Mouse (Mus musculus): ENCODE results near the gene Epp13. TPM values are rescaled to one million over a fixed set of nuclear protein-coding genes. Genes with fewer than 3 reads are reported as not detected.
"Not testable (repeated sequence)": the region's sequence is repeated elsewhere in the genome, so short reads cannot be mapped to it uniquely, and the experiment has no call there.

Epp13 gene
- polyA plus RNA-seq, 1 experiment, result not detected

GRCm38 (mm10) chr7:6284442-6285012 is 32.0 kb downstream of the Epp13 start:
- Histone ChIP-seq H3K4me3 (ENCODE audit: insufficient read depth, low read length) (no peak overlapping the region), H3K27ac (ENCODE audit: insufficient read depth, low read depth, low read length) (no peak overlapping the region), H3K4me1 (ENCODE audit: control insufficient read depth, insufficient read depth, low read length) (peaks cover 18% of the 10 kb centered on the region)

GRCm38 (mm10) chr7:6285366-6285765 is 32.9 kb downstream of the Epp13 start:
- H3K4me1 ChIP-seq (ENCODE audit: control insufficient read depth, insufficient read depth, low read length), result peaks cover 21% of the 10 kb centered on the region
- H3K4me3 ChIP-seq (ENCODE audit: insufficient read depth, low read length), result peak overlapping the region; percentile 60
- TF ChIP-seq CTCF (IDR thresholded peaks at IDR 0.05; ENCODE audit: low read depth, low read length), result no peak
- no peak for TF ChIP-seq POLR2A (IDR thresholded peaks at IDR 0.05; ENCODE audit: borderline replicate concordance, low read depth, low read length)
- H3K27ac ChIP-seq (ENCODE audit: insufficient read depth, low read depth, low read length), result peak overlapping the region; percentile 59

More at GRCm38 (mm10) chr7:6284442-6285012, 32.0 kb downstream of the Epp13 start:
- TF ChIP-seq CTCF (IDR thresholded peaks at IDR 0.05; ENCODE audit: low read depth, low read length) (no peak), POLR2A (IDR thresholded peaks at IDR 0.05; ENCODE audit: borderline replicate concordance, low read depth, low read length) (no peak)

- TF ChIP-seq CTCF (IDR thresholded peaks at IDR 0.05; ENCODE audit: low read depth, low read length) (no peak), POLR2A (IDR thresholded peaks at IDR 0.05; ENCODE audit: borderline replicate concordance, low read depth, low read length) (no peak)
- H3K4me1 ChIP-seq (ENCODE audit: control insufficient read depth, insufficient read depth, low read length), result peaks cover 26% of the 10 kb centered on the region
- peak within 1 kb of the TSS; percentile 60 for H3K4me3 ChIP-seq (ENCODE audit: insufficient read depth, low read length)
- peak within 1 kb of the TSS; percentile 59 for H3K27ac ChIP-seq (ENCODE audit: insufficient read depth, low read depth, low read length)
Observed at GRCm38 (mm10) chr7:6285842-6286705, 33.6 kb downstream of the Epp13 start, which contains the start of gene Zfp667. Gene Zfp667, plus strand, starts transcription at chr7:6286579.

- H3K4me3 ChIP-seq (ENCODE audit: insufficient read depth, low read length), result peak overlapping the region; percentile 60
- H3K27ac ChIP-seq (ENCODE audit: insufficient read depth, low read depth, low read length), result no peak overlapping the region
- TF ChIP-seq CTCF (IDR thresholded peaks at IDR 0.05; ENCODE audit: low read depth, low read length) (no peak), POLR2A (IDR thresholded peaks at IDR 0.05; ENCODE audit: borderline replicate concordance, low read depth, low read length) (no peak)
- peaks cover 26% of the 10 kb centered on the region for H3K4me1 ChIP-seq (ENCODE audit: control insufficient read depth, insufficient read depth, low read length)
Observed at GRCm38 (mm10) chr7:6286921-6287531, 34.5 kb downstream of the Epp13 start.

GRCm38 (mm10) chr7:6291121-6291520 is 38.6 kb downstream of the Epp13 start:
- H3K4me1 ChIP-seq (ENCODE audit: control insufficient read depth, insufficient read depth, low read length), result peaks cover 10% of the 10 kb centered on the region
- not testable (repeated sequence) for H3K4me3 ChIP-seq (ENCODE audit: insufficient read depth, low read length); H3K27ac ChIP-seq (ENCODE audit: insufficient read depth, low read depth, low read length)

GRCm38 (mm10) chr7:6300796-6301195 is 48.3 kb downstream of the Epp13 start:
- H3K4me3 ChIP-seq (ENCODE audit: insufficient read depth, low read length); H3K27ac ChIP-seq (ENCODE audit: insufficient read depth, low read depth, low read length); H3K4me1 ChIP-seq (ENCODE audit: control insufficient read depth, insufficient read depth, low read length): not testable (repeated sequence)

GRCm38 (mm10) chr7:6330458-6331232 is 78.1 kb downstream of the Epp13 start:
- no peaks in the 10 kb centered on the region for H3K4me1 ChIP-seq (ENCODE audit: control insufficient read depth, insufficient read depth, low read length)
- TF ChIP-seq CTCF (IDR thresholded peaks at IDR 0.05; ENCODE audit: low read depth, low read length), result no peak
- TF ChIP-seq POLR2A (IDR thresholded peaks at IDR 0.05; ENCODE audit: borderline replicate concordance, low read depth, low read length), result no peak
- H3K27ac ChIP-seq (ENCODE audit: insufficient read depth, low read depth, low read length), result no peak overlapping the region
- peak overlapping the region; percentile 69 for H3K4me3 ChIP-seq (ENCODE audit: insufficient read depth, low read length)

GRCm38 (mm10) chr7:6331233-6331956 is 78.9 kb downstream of the Epp13 start, which contains the start of gene Zfp583:
Gene Zfp583, minus strand, starts transcription at chr7:6331285.
- TF ChIP-seq CTCF (IDR thresholded peaks at IDR 0.05; ENCODE audit: low read depth, low read length) (no peak), POLR2A (IDR thresholded peaks at IDR 0.05; ENCODE audit: borderline replicate concordance, low read depth, low read length) (no peak)
- no peaks in the 10 kb centered on the region for H3K4me1 ChIP-seq (ENCODE audit: control insufficient read depth, insufficient read depth, low read length)
- H3K27ac ChIP-seq (ENCODE audit: insufficient read depth, low read depth, low read length), result 0 out of 2 replicates have a peak within 1 kb of the TSS, but pooled peaks have one; percentile 29
- H3K4me3 ChIP-seq (ENCODE audit: insufficient read depth, low read length), result peak within 1 kb of the TSS; percentile 69

Other genes starting within 250 kb of the Epp13 start
- not detected in 2 replicates for gene Vmn1r65, start 241.7 kb upstream of the Epp13 start, polyA plus RNA-seq (2012; ENCODE audit: insufficient read depth, insufficient read length, missing spikeins)
- not detected in 2 replicates for gene Nlrp4c, start 207.5 kb upstream of the Epp13 start, polyA plus RNA-seq (2012; ENCODE audit: insufficient read depth, insufficient read length, missing spikeins)
- 22.8 and 25.1 TPM in 2 replicates for gene Zfp787, start 96.7 kb upstream of the Epp13 start, polyA plus RNA-seq (2012; ENCODE audit: insufficient read depth, insufficient read length, missing spikeins)
- gene Zfp444, start 80.5 kb upstream of the Epp13 start, polyA plus RNA-seq (2012; ENCODE audit: insufficient read depth, insufficient read length, missing spikeins), result 21.8 and 24.2 TPM in 2 replicates
- not detected in 2 replicates for gene Galp, start 55.6 kb upstream of the Epp13 start, polyA plus RNA-seq (2012; ENCODE audit: insufficient read depth, insufficient read length, missing spikeins)
- not detected in 2 replicates for gene Zscan5b, start 30.4 kb upstream of the Epp13 start, polyA plus RNA-seq (2012; ENCODE audit: insufficient read depth, insufficient read length, missing spikeins)
- gene Zfp667, start 33.9 kb downstream of the Epp13 start, polyA plus RNA-seq (2012; ENCODE audit: insufficient read depth, insufficient read length, missing spikeins), result 2.0 and 2.9 TPM in 2 replicates
- gene Zfp583, start 78.6 kb downstream of the Epp13 start, polyA plus RNA-seq (2012; ENCODE audit: insufficient read depth, insufficient read length, missing spikeins), result 3.2 and 3.9 TPM in 2 replicates
- 0.31 TPM in 1 of 2 replicates, not detected in the other for gene Gm3854, start 91.0 kb downstream of the Epp13 start, polyA plus RNA-seq (2012; ENCODE audit: insufficient read depth, insufficient read length, missing spikeins)
- 2.5 and 2.7 TPM in 2 replicates for gene Zfp78, start 110.6 kb downstream of the Epp13 start, polyA plus RNA-seq (2012; ENCODE audit: insufficient read depth, insufficient read length, missing spikeins)
- 8.7 and 9.5 TPM in 2 replicates for gene Zfp28, start 130.6 kb downstream of the Epp13 start, polyA plus RNA-seq (2012; ENCODE audit: insufficient read depth, insufficient read length, missing spikeins)
- gene Smim17, start 146.0 kb downstream of the Epp13 start, polyA plus RNA-seq (2012; ENCODE audit: insufficient read depth, insufficient read length, missing spikeins), result 0.25 TPM in 1 of 2 replicates, not detected in the other
- 0.17 TPM in 1 of 2 replicates, not detected in the other for gene Gm20715, start 157.6 kb downstream of the Epp13 start, polyA plus RNA-seq (2012; ENCODE audit: insufficient read depth, insufficient read length, missing spikeins)
- not detected in 2 replicates for gene Olfr1344, start 186.0 kb downstream of the Epp13 start, polyA plus RNA-seq (2012; ENCODE audit: insufficient read depth, insufficient read length, missing spikeins)
- 0.11 TPM in 1 of 2 replicates, not detected in the other for gene Olfr1336, start 203.5 kb downstream of the Epp13 start, polyA plus RNA-seq (2012; ENCODE audit: insufficient read depth, insufficient read length, missing spikeins)
- not detected in 2 replicates for gene Olfr1346, start 214.4 kb downstream of the Epp13 start, polyA plus RNA-seq (2012; ENCODE audit: insufficient read depth, insufficient read length, missing spikeins)
- not detected in 2 replicates for gene Olfr5, start 234.2 kb downstream of the Epp13 start, polyA plus RNA-seq (2012; ENCODE audit: insufficient read depth, insufficient read length, missing spikeins)
- gene Olfr1347, start 247.0 kb downstream of the Epp13 start, polyA plus RNA-seq (2012; ENCODE audit: insufficient read depth, insufficient read length, missing spikeins), result not detected in 2 replicates